Mouse (Mus musculus): ENCODE results near the gene Jmjd8.

The Jmjd8 gene

GRCm38 (mm10) chr17:25877741-25878610 is 49.3 kb downstream of the Jmjd8 start:
- DNase-seq (ENCODE audit: low spot score in 2 of 2), result no peak

GRCm38 (mm10) chr17:25878611-25879180 is 50.0 kb downstream of the Jmjd8 start:
- no peak for DNase-seq (ENCODE audit: low spot score in 2 of 2)

- no peak for DNase-seq (ENCODE audit: low spot score in 2 of 2)
Measured at GRCm38 (mm10) chr17:25879261-25879660, 50.6 kb downstream of the Jmjd8 start.

GRCm38 (mm10) chr17:25879750-25880149 is 51.1 kb downstream of the Jmjd8 start:
- no peak for DNase-seq (ENCODE audit: low spot score in 2 of 2)

GRCm38 (mm10) chr17:25880196-25880910 is 51.7 kb downstream of the Jmjd8 start, which contains the start of gene Wfikkn1:
Gene Wfikkn1 (minus strand): TSS chr17:25880858.
- DNase-seq (ENCODE audit: low spot score in 2 of 2), result no peak

GRCm38 (mm10) chr17:25880913-25881641 is 52.4 kb downstream of the Jmjd8 start:
- no peak for DNase-seq (ENCODE audit: low spot score in 2 of 2)
